Mouse (Mus musculus): ENCODE results near the gene Tmem247.

DNA sequence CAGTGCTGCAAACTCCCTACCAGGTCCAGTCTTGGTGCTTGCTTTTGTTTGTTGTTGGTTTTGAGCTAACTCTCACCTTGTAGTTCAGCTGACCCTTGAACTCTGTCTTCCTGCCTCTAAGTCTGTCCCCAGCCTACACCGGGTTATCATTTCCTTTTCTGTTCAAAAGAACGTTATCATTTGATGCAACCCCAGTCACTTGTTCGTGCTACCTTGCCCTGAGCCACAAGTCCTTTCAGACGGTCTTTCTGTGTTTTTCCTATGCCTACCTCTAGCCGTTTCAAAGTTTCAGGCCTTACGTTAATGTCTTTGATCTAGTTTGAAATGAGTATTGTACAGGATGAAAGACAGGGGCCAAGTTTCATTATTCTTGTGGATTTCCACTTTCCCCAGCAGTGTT lies 44.5 kb upstream of the Tmem247 start:
- TF ChIP-seq GATA1 (IDR thresholded peaks at IDR 0.05; ENCODE audit: borderline replicate concordance, low read length) = no peak
- TF ChIP-seq POLR2AphosphoS5 (IDR thresholded peaks at IDR 0.05; ENCODE audit: insufficient replicate concordance, low read depth, low read length) = no peak
- no peak for TF ChIP-seq CTCF (IDR thresholded peaks at IDR 0.05; ENCODE audit: low read depth, low read length)
- no peak for TF ChIP-seq GATA2 (IDR thresholded peaks at IDR 0.05; ENCODE audit: borderline replicate concordance, low read depth, low read length)
